Mouse (Mus musculus) neural tube, embryonic 11.5 days (tissue): ENCODE data around the gene Clec16a. TPM values are rescaled to one million over a fixed set of nuclear protein-coding genes. Genes with fewer than 3 reads are reported as not detected.

ENCODE experiments used
- ATAC-seq: fragments of 200-750 bp; cut with Nextera tagmentation; 2 replicates; pipeline ENCODE4 v1.8.0; 2017; ENCODE audit warnings: moderate number of reproducible peaks, mild to moderate bottlenecking, moderate TSS enrichment, moderate library complexity; ENCODE audit not compliant: insufficient read depth, low FRiP score, low TSS enrichment
- DNase-seq: peaks from one replicate; pipeline ENCODE4 v3.0.0-alpha.2; 2015; ENCODE audit warnings: low spot score
- H3K27ac ChIP-seq: fragments of 300-500 bp; sonication (generic); 2 replicates; pipeline ENCODE4 v1.5.1; 2014; ENCODE audit warnings: low read depth, mild to moderate bottlenecking, low read length
- H3K27me3 ChIP-seq: fragments of 300-500 bp; sonication (generic); 2 replicates; pipeline ENCODE4 v1.6.1; 2014; ENCODE audit warnings: mild to moderate bottlenecking, low read length, mixed read lengths; ENCODE audit not compliant: control insufficient read depth, insufficient read depth
- H3K36me3 ChIP-seq: fragments of 300-500 bp; sonication (generic); 2 replicates; pipeline ENCODE4 v1.6.1; 2014; ENCODE audit warnings: mild to moderate bottlenecking, low read length, moderate library complexity, mixed read lengths; ENCODE audit not compliant: control insufficient read depth, insufficient read depth
- H3K4me1 ChIP-seq: fragments of 300-500 bp; sonication (generic); 2 replicates; pipeline ENCODE4 v1.6.1; 2014; ENCODE audit warnings: low read length, mixed read lengths; ENCODE audit not compliant: control insufficient read depth, insufficient read depth
- H3K4me2 ChIP-seq: fragments of 300-500 bp; sonication (generic); 2 replicates; pipeline ENCODE4 v1.6.1; 2014; ENCODE audit warnings: low read depth, mild to moderate bottlenecking, moderate library complexity
- H3K4me3 ChIP-seq: fragments of 300-500 bp; sonication (generic); 2 replicates; pipeline ENCODE4 v1.5.1; 2014; ENCODE audit warnings: low read depth, low read length
- H3K9ac ChIP-seq: fragments of 300-500 bp; sonication (generic); 2 replicates; pipeline ENCODE4 v1.6.1; 2014; ENCODE audit warnings: mild to moderate bottlenecking, low read length
- H3K9me3 ChIP-seq: fragments of 300-500 bp; sonication (generic); 2 replicates; pipeline ENCODE4 v1.6.1; 2016; ENCODE audit warnings: low read length; ENCODE audit not compliant: control insufficient read depth
- WGBS: fragments of 180-500 bp; shearing (Covaris S2); extraction: QIAGEN DNeasy Blood & Tissue Kit; methylation state at CpG from one replicate; pipeline ENCODE4 v1.1.7; 2014; 5-methylcytosine and 5-hydroxymethylcytosine counted together
- polyA plus RNA-seq: library from polyadenylated mRNA; unstranded; fragments of >200 nt; fragmentation: Nextera tagmentation; extraction: Ambion mirVana; gene quantifications from 2 replicates; pipeline ENCODE4 v1.2.1, GENCODE M21; 2014

Gene Clec16a
- polyA plus RNA-seq, 1 experiment from 2014 or later = 44.0 TPM

DNA sequence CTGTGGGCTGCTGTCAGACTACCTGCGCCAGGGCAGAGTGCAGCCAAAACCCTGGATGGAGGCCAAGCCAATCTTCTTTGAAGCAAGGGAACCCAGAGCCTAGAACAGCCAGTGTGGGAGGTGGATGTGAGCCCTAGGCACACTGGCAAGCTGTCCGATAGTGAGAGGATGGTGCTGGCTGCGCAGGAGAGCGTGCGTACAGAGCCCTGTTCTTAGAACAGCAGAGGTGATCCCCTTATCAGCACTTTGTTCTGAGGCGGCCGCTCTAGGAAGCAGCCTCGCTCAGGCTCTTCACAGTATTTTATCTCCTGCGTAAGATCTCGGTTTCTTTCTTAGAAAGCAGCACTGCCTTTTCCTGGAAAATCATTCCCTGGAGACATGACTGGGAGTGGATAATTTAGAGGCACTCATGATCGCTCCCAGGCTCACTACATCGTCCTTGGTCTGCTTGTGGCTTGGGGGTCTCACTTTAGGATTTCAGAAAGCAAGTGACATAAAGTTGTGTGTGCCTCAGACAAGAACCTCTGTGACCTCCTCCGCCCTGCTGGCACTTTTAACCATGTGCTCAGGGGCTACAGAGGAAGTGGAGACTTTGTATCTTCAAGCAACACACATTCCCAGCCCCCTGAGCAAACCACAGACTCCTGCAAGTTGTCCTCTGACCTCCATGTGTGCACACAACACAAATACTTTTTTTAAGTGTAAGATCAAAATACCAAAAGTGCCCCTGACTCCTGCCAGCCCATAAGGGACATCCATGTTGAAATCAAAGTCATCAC is 94.2 kb downstream of the Clec16a start:
- H3K4me1 ChIP-seq = no peaks in the 10 kb centered on the region

DNA sequence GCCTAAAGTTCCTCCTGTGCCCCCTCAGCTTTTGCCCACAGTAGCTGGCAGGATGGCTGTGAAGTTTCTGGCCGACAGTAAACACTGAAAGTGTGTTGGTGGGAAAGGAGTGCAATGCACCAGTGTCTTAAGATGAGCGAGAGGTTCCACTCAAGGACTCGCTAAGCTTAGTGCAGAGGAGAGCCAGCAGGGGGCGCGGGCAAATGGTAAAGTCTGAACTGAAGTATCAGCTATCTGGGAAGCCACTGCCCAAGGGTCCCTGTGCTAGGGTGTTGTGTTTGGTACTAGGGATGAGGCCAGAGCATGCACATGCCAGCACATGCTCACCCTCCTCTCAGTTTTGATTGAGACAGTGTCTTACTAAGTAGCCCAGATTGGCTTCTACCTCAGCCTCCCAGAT is 94.9 kb downstream of the Clec16a start:
- H3K4me2 ChIP-seq = no peak overlapping the region
- no peaks in the 10 kb centered on the region for H3K9me3 ChIP-seq
- H3K4me1 ChIP-seq = no peaks in the 10 kb centered on the region
- ATAC-seq (no peak), DNase-seq (peak; percentile 83)
- no peaks in the 10 kb centered on the region for H3K36me3 ChIP-seq
- H3K4me3 ChIP-seq = no peak overlapping the region
- WGBS = 4% methylated on average over 5 of the region's 5 CpGs
- H3K27ac ChIP-seq = no peak overlapping the region
- H3K27me3 ChIP-seq = no peaks in the 10 kb centered on the region
- H3K9ac ChIP-seq = no peak overlapping the region

More for the DNA sequence above, 94.2 kb downstream of the Clec16a start:
- Histone ChIP-seq H3K27me3 (no peaks in the 10 kb centered on the region), H3K4me2 (no peak overlapping the region), H3K9ac (no peak overlapping the region), H3K9me3 (no peaks in the 10 kb centered on the region), H3K4me3 (no peak overlapping the region), H3K36me3 (no peaks in the 10 kb centered on the region), H3K27ac (no peak overlapping the region)
- WGBS = 83% methylated on average over 13 of the region's 13 CpGs
- ATAC-seq (no peak), DNase-seq (no peak)

DNA sequence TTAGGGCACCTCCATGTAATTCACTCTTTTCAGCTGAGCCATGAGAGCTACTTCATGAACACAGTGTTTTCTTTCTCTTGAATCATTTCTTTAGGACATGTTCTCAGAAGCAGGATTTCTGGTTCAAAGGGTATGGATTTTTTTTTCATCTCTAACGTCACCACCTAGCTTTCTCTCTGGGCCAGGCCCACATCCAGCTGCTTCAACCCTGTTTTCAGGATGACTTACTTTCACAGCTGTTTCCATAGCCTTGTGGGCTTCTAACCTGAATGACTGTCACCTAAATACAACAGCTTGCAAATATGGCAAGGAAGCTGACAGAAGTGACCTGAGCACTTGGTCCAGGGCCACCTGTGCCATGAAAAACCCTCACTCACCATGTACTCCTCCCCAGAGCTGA is 96.0 kb downstream of the Clec16a start:
- Histone ChIP-seq H3K9me3 (no peaks in the 10 kb centered on the region), H3K27me3 (no peaks in the 10 kb centered on the region), H3K27ac (no peak overlapping the region), H3K36me3 (no peaks in the 10 kb centered on the region), H3K4me3 (no peak overlapping the region), H3K4me1 (no peaks in the 10 kb centered on the region), H3K9ac (no peak overlapping the region), H3K4me2 (no peak overlapping the region)
- WGBS = 74% methylated on average over 1 of the region's 1 CpGs
- ATAC-seq (no peak), DNase-seq (no peak)

DNA sequence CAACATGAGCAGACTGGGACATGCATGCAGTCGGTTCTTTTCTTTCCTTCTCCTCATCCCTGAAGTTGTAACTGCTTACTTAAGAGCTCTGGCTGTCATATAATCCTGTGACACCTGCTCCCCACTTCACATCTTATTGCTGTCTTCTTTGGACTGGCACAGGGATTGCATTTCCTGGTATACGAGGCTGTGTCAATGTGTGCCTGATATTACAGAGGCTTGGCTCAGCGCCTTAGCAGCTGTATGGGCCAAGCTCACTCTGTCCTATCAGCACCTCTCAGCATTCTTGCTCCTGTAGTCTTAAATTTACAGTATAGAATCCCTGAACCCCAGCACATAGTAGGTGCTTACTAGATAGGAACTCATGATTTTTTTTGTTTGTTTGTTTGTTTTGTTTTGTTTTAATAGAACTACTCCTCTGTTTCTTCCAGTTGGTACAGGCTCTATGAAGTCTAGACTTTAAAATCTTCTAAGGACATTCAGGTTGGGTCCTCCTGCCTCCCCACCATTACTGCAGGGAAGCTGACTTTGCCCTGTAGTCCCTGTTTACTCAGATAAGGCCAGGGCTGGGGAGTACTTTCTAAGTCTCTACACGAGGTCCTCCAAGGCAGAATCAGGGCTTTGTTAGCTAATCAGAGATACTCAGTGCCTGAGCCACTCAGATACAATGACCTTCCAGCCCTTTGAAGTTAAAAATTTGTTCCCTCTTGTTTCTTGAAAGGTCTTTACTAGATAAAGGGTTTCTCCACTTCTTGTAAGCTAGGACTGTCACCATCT is 97.9 kb downstream of the Clec16a start:
- H3K4me1 ChIP-seq = no peaks in the 10 kb centered on the region
- no peaks in the 10 kb centered on the region for H3K9me3 ChIP-seq
- DNase-seq (no peak), ATAC-seq (no peak)
- H3K36me3 ChIP-seq = no peaks in the 10 kb centered on the region
- H3K9ac ChIP-seq = no peak overlapping the region
- no peak overlapping the region for H3K4me3 ChIP-seq
- H3K4me2 ChIP-seq = no peak overlapping the region
- WGBS = 54% methylated on average over 4 of the region's 4 CpGs
- H3K27me3 ChIP-seq = no peaks in the 10 kb centered on the region
- no peak overlapping the region for H3K27ac ChIP-seq

DNA sequence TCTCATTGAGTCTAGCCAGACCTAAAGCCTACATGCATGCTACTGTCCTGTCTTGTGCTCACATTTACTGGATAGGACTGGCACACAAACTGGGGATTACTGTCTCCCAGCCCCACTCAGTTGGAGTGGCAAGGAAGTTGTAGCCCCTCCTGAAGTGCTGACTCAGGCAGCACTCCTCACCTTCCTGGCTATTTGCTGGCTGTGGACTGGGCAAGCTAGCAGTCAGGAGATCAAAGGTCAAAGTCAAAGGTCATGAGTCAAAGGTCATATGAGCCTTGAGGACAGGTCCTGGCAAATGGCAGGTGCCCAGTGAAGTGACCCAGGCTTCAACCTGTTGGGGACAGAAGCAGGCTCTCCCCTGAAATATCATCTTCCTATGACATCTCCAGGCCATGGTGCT is 99.1 kb downstream of the Clec16a start:
- no peak overlapping the region for H3K27ac ChIP-seq
- no peaks in the 10 kb centered on the region for H3K27me3 ChIP-seq
- no peak for DNase-seq
- no peaks in the 10 kb centered on the region for H3K4me1 ChIP-seq
- no peak for ATAC-seq
- no peak overlapping the region for H3K4me3 ChIP-seq
- H3K36me3 ChIP-seq = no peaks in the 10 kb centered on the region
- H3K4me2 ChIP-seq = no peak overlapping the region
- no peak overlapping the region for H3K9ac ChIP-seq
- H3K9me3 ChIP-seq = no peaks in the 10 kb centered on the region

DNA sequence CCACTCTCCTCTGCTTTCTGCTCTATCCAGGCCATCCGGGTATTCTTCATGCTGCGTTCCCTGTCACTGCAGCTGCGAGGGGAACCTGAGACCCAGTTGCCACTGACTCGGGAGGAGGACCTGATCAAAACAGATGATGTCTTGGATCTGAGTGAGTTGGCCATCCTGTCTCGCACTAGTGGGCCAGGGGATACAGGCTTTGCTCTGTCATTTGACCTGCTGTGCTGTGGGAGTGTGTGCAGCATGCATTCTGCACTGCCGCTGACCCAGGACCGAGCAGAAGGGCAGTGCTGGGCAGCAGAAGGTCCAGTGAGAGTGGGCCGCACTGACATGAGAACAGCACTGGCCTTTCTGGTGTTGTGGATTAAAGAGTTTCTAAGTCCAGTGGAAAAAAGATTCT is 99.6 kb downstream of the Clec16a start:
- WGBS = 76% methylated on average over 8 of the region's 8 CpGs
- ATAC-seq (no peak), DNase-seq (no peak)
- Histone ChIP-seq H3K4me3 (no peak overlapping the region), H3K27ac (no peak overlapping the region), H3K4me1 (no peaks in the 10 kb centered on the region), H3K9me3 (no peaks in the 10 kb centered on the region), H3K27me3 (no peaks in the 10 kb centered on the region), H3K36me3 (no peaks in the 10 kb centered on the region), H3K4me2 (no peak overlapping the region), H3K9ac (no peak overlapping the region)

DNA sequence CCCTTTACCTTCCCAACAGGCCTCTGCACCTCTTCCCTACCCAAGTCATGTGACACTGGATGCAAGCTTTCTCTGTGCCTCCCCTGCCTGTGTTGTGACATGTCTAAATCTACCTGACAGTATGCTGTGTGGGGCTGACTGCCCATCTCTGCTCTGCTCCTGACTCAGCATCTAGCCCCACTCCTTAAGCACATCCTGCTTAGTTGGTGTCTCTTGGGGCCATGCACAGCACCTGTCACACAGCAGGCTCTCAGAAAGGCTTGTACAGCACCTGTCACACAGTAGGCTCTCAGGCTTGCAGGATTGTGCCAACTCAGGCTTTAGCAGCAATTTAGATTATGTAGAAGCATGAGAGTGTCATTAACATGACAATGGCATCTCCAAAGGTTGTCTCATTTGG is 106.7 kb downstream of the Clec16a start:
- Histone ChIP-seq H3K36me3 (no peaks in the 10 kb centered on the region), H3K4me2 (no peak overlapping the region), H3K9me3 (no peaks in the 10 kb centered on the region), H3K9ac (no peak overlapping the region), H3K27ac (no peak overlapping the region), H3K27me3 (no peaks in the 10 kb centered on the region), H3K4me1 (no peaks in the 10 kb centered on the region), H3K4me3 (no peak overlapping the region)
- no peak for ATAC-seq
- DNase-seq = no peak

DNA sequence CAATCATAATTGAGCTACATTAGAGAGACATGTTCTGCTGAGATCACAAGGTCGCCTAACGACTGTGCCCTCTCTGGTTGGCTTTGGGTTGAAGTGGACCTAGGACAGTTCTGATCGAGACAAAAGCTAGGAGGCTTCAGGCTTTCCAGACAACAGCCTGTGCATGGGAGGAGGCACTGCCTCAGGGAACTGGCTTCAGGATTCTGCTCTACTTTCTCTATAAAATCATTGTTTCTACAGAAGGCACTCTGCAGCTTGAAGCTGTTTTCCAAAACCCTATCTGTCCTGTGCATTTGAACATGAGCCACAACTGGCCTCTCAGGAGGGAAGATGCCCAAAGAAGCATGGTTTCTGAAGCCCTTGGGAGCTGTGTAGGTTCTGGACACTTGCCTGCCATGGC is 107.8 kb downstream of the Clec16a start:
- no peak overlapping the region for H3K27ac ChIP-seq
- no peak overlapping the region for H3K4me3 ChIP-seq
- no peaks in the 10 kb centered on the region for H3K36me3 ChIP-seq
- H3K27me3 ChIP-seq = no peaks in the 10 kb centered on the region
- no peaks in the 10 kb centered on the region for H3K9me3 ChIP-seq
- DNase-seq = no peak
- 82% methylated on average over 3 of the region's 3 CpGs for WGBS
- ATAC-seq = no peak
- H3K4me2 ChIP-seq = no peak overlapping the region
- no peaks in the 10 kb centered on the region for H3K4me1 ChIP-seq
- no peak overlapping the region for H3K9ac ChIP-seq

DNA sequence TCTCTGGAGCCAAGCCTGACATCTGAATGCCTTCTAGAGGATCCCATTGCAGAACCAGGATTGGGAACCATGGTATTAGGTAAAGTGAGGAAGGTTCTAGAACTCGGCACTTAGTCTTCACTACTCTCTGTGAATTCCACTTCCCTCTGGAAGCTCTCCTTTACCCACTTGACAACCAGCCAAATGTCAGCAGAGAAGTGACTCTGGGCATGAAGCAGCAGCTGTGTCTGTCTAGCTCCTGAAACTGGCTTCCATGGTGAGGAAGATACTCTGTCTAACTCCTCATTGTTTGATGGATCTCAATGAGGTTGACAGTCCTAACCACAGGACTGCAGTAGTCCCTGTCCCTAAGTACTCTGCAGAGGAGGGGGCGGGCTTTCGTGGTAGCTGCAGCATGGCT is 110.1 kb downstream of the Clec16a start:
- Histone ChIP-seq H3K27ac (no peak overlapping the region), H3K4me2 (no peak overlapping the region), H3K36me3 (no peaks in the 10 kb centered on the region), H3K4me1 (no peaks in the 10 kb centered on the region), H3K4me3 (no peak overlapping the region), H3K9me3 (no peaks in the 10 kb centered on the region), H3K9ac (no peak overlapping the region), H3K27me3 (no peaks in the 10 kb centered on the region)
- 86% methylated on average over 3 of the region's 3 CpGs for WGBS
- no peak for DNase-seq
- ATAC-seq = no peak
